Mouse (Mus musculus) thymus, adult 2 months (tissue): ENCODE measurements around the gene Ppp3ca.

Source experiments
- CTCF ChIP-seq: fragments of 200-500 bp; IDR thresholded peaks from 2 replicates; pipeline ENCODE4 v1.5.1; 2012; ENCODE audit warnings: mild to moderate bottlenecking, control low read depth, low read length, moderate library complexity, borderline replicate concordance; ENCODE audit not compliant: control insufficient read depth, poor library complexity, insufficient read depth; ENCODE audit errors: extremely low read depth
- POLR2A ChIP-seq: fragments of 200-500 bp; IDR thresholded peaks from 2 replicates; pipeline ENCODE4 v1.6.1; 2012; ENCODE audit warnings: mild to moderate bottlenecking, low read length, control low read depth, moderate library complexity; ENCODE audit not compliant: control insufficient read depth, poor library complexity, insufficient read depth; ENCODE audit errors: extremely low read depth

DNA sequence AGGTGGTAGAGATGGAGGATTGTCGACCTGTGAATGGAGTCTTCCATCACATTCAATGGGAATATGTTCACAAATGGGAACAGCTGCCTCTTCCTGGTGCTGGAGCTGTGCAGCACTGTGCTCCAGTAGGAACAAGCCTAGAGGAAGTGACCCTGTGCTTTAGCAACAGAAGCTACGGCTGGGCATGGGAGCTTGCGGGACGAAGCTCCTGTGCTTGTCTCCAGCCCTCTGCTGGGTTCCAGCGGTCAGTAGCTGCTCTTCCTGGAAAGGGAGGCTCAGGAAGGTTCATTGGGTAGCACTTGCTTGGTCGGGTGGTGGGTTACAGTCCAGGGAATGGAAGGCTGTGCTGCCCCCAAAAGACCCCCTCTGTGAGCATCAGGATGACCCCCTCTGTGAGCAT is 46.3 kb downstream of the Ppp3ca start:
- no peak for TF ChIP-seq CTCF
- no peak for TF ChIP-seq POLR2A
